Comparison of ENCODE assay signal across 9 mouse cellular contexts in the genomic region with DNA sequence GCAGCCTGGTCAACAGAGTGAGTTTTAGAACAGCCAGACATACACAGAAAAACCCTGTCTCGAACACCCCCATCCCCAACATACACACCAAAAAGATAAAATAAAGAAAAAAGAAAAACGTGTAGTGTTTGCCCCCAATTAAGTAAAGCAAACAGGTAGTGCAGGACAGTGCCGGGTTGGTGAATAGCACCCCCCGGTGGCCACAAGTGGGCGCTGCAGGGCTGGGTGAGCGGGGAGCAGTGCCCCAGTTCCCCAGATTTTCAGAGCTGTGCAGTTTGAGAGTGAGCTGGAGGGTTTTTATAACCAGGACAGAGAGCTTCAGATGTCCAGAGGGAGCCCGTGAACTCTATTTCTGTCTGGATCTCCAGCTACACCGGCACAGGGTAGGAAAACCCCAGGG. TPM values are rescaled to one million over a fixed set of nuclear protein-coding genes. Genes with fewer than 3 reads are reported as not detected.
A peak's percentile ranks its signal among the peaks of the same experiment; 100 is the strongest.
DNase-seq lines count a peak whose midpoint lies in the region; ATAC-seq and TF ChIP-seq lines count a peak whose summit lies in the region.
"Had no signal": no experiment of that assay in that cellular context is flagged by ENCODE, and none has a peak within 500 bp of the region (broad histone marks: within the 10 kb centered on the region; RNA-seq: fewer than 3 reads in every experiment).

No protein-coding gene starts in this region.

- H3K9ac ChIP-seq in heart, postnatal 0 days (replicated peaks; ENCODE audit: low read depth, low read length) = no peak overlapping the region
- no peak overlapping the region for H3K9ac ChIP-seq in heart, embryonic 11.5 days (ENCODE audit: low read depth, low read length)
- H3K9ac ChIP-seq in forebrain, embryonic 13.5 days = no peak overlapping the region
- no peak overlapping the region for H3K9ac ChIP-seq in neural tube, embryonic 15.5 days (replicated peaks)

- no peak for DNase-seq in heart, postnatal 0 days (ENCODE audit: low spot score)
- DNase-seq in ovary, postnatal 36 days (ENCODE audit: low spot score) = peak; percentile 23
- no peak for DNase-seq in ovary, postnatal 14 days (ENCODE audit: low spot score)
- DNase-seq in cerebellum, adult 9-10 months = peak; percentile 86
- DNase-seq in lung, postnatal 36 days = peak; percentile 38

- H3K4me1 ChIP-seq in heart, postnatal 0 days (ENCODE audit: control insufficient read depth, insufficient read depth) = no peaks in the 10 kb centered on the region
- H3K4me1 ChIP-seq in heart, embryonic 11.5 days (ENCODE audit: control insufficient read depth, insufficient read depth, low read length) = no peaks in the 10 kb centered on the region
- peaks cover 13% of the 10 kb centered on the region; the same call in 1 of the 2 replicates for H3K4me1 ChIP-seq in forebrain, embryonic 13.5 days
- H3K4me1 ChIP-seq in neural tube, embryonic 15.5 days = peaks cover 16% of the 10 kb centered on the region

- TF ChIP-seq EP300 in heart, postnatal 0 days (IDR thresholded peaks at IDR 0.05; ENCODE audit: low read depth) = no peak

- H3K36me3 ChIP-seq in heart, postnatal 0 days (replicated peaks; ENCODE audit: control insufficient read depth, insufficient read depth, low read length) = no peaks in the 10 kb centered on the region
- H3K36me3 ChIP-seq in heart, embryonic 11.5 days (ENCODE audit: control insufficient read depth, insufficient read depth, low read length) = no peaks in the 10 kb centered on the region
- H3K36me3 ChIP-seq in forebrain, embryonic 13.5 days (ENCODE audit: poor library complexity, severe bottlenecking) = no peaks in the 10 kb centered on the region
- no peaks in the 10 kb centered on the region for H3K36me3 ChIP-seq in neural tube, embryonic 15.5 days

- peak; percentile 30 for TF ChIP-seq CTCF in heart, postnatal 0 days (IDR thresholded peaks at IDR 0.05; ENCODE audit: low read depth)

- no peak overlapping the region for H3K4me2 ChIP-seq in heart, postnatal 0 days (ENCODE audit: low read depth, low read length)
- H3K4me2 ChIP-seq in heart, embryonic 11.5 days = no peak overlapping the region
- H3K4me2 ChIP-seq in forebrain, embryonic 13.5 days = no peak overlapping the region
- no peak overlapping the region for H3K4me2 ChIP-seq in neural tube, embryonic 15.5 days

- ATAC-seq in heart, postnatal 0 days (ENCODE audit: insufficient read depth, low read depth) = no peak
- ATAC-seq in heart, embryonic 11.5 days (replicated peaks; ENCODE audit: insufficient number of reproducible peaks, low FRiP score, low TSS enrichment) = no peak
- ATAC-seq in forebrain, embryonic 13.5 days = no peak
- no peak for ATAC-seq in neural tube, embryonic 15.5 days (ENCODE audit: low FRiP score)

- H3K27me3 ChIP-seq in heart, postnatal 0 days (ENCODE audit: control insufficient read depth, insufficient read depth, low read length) = peaks cover 64% of the 10 kb centered on the region
- peaks cover 77% of the 10 kb centered on the region for H3K27me3 ChIP-seq in heart, embryonic 11.5 days (ENCODE audit: control insufficient read depth, insufficient read depth, low read length)
- peaks cover 78% of the 10 kb centered on the region for H3K27me3 ChIP-seq in forebrain, embryonic 13.5 days
- H3K27me3 ChIP-seq in neural tube, embryonic 15.5 days (replicated peaks) = peaks cover 71% of the 10 kb centered on the region

- no peaks in the 10 kb centered on the region for H3K9me3 ChIP-seq in heart, postnatal 0 days (replicated peaks; ENCODE audit: control insufficient read depth, low read length)
- no peaks in the 10 kb centered on the region for H3K9me3 ChIP-seq in heart, embryonic 11.5 days (replicated peaks; ENCODE audit: control insufficient read depth, low read length)
- H3K9me3 ChIP-seq in forebrain, embryonic 13.5 days (replicated peaks) = no peaks in the 10 kb centered on the region
- H3K9me3 ChIP-seq in neural tube, embryonic 15.5 days (replicated peaks) = no peaks in the 10 kb centered on the region

- 27% methylated on average over 8 of the region's 8 CpGs for WGBS in heart, postnatal 0 days
- WGBS in heart, embryonic 11.5 days (ENCODE audit: insufficient replicate concordance) = 23% methylated on average over 8 of the region's 8 CpGs
- 34% methylated on average over 8 of the region's 8 CpGs for WGBS in forebrain, embryonic 13.5 days
- WGBS in neural tube, embryonic 15.5 days = 32% methylated on average over 8 of the region's 8 CpGs

- no peak overlapping the region for H3K27ac ChIP-seq in heart, postnatal 0 days (ENCODE audit: low read depth)
- H3K27ac ChIP-seq in heart, embryonic 11.5 days (ENCODE audit: low read depth, low read length) = no peak overlapping the region
- no peak overlapping the region for H3K27ac ChIP-seq in forebrain, embryonic 13.5 days
- no peak overlapping the region for H3K27ac ChIP-seq in neural tube, embryonic 15.5 days (replicated peaks)

- H3K4me3 ChIP-seq in heart, postnatal 0 days (ENCODE audit: low read depth, low read length) = no peak overlapping the region
- no peak overlapping the region for H3K4me3 ChIP-seq in heart, embryonic 11.5 days (ENCODE audit: low read depth, low read length)
- H3K4me3 ChIP-seq in forebrain, embryonic 13.5 days = no peak overlapping the region
- no peak overlapping the region for H3K4me3 ChIP-seq in neural tube, embryonic 15.5 days (replicated peaks)
- H3K4me3 ChIP-seq: myocyte had no signal

RNA-seq across cellular contexts. Expression of a gene that starts 28.8 kb away (rescaled TPM):
- total RNA-seq in heart, postnatal 0 days (2014; rRNA removed; ENCODE audit: low replicate concordance) = 2.9 TPM in 2 replicates
- polyA plus RNA-seq in heart, postnatal 0 days (2015; fragmentation: Nextera tagmentation; extraction: Ambion mirVana) = 0.89 and 1.4 TPM in 2 replicates
- 0.31 and 0.56 TPM in 2 replicates for polyA plus RNA-seq in heart, embryonic 11.5 days (2014; fragmentation: Nextera tagmentation; extraction: Ambion mirVana)
- polyA plus RNA-seq in forebrain, embryonic 13.5 days (2015; fragmentation: Nextera tagmentation; extraction: Ambion mirVana) = 0.49 and 0.84 TPM in 2 replicates
- polyA plus RNA-seq in neural tube, embryonic 15.5 days (2015; fragmentation: Nextera tagmentation; extraction: Ambion mirVana) = 4.8 and 6.0 TPM in 2 replicates

RNA-seq across cellular contexts. Expression of a gene that starts 51.4 kb away (rescaled TPM):
- not detected in 2 replicates for total RNA-seq in heart, postnatal 0 days (2014; rRNA removed; ENCODE audit: low replicate concordance)
- polyA plus RNA-seq in heart, postnatal 0 days (2015; fragmentation: Nextera tagmentation; extraction: Ambion mirVana) = not detected in 2 replicates
- 0.07 and 0.23 TPM in 2 replicates for polyA plus RNA-seq in heart, embryonic 11.5 days (2014; fragmentation: Nextera tagmentation; extraction: Ambion mirVana)
- polyA plus RNA-seq in forebrain, embryonic 13.5 days (2015; fragmentation: Nextera tagmentation; extraction: Ambion mirVana) = 2.1 and 2.4 TPM in 2 replicates
- polyA plus RNA-seq in neural tube, embryonic 15.5 days (2015; fragmentation: Nextera tagmentation; extraction: Ambion mirVana) = 7.2 and 8.0 TPM in 2 replicates

Comparison
In these comparisons a context has a peak if more than half of its experiments do, and no peak if none do; other contexts are left out.
1. DNase-seq: peak in ovary, postnatal 36 days (single experiment), cerebellum, adult 9-10 months (single experiment) and lung, postnatal 36 days (single experiment); none in heart, postnatal 0 days (single experiment) and ovary, postnatal 14 days (single experiment).